Mouse (Mus musculus) kidney, embryonic 14.5 days (tissue): ENCODE measurements around the gene Fhdc1. TPM values are rescaled to one million over a fixed set of nuclear protein-coding genes. Genes with fewer than 3 reads are reported as not detected.
A peak's percentile ranks its signal among the peaks of the same experiment; 100 is the strongest.

ENCODE experiments used
- ATAC-seq: fragments of 200-750 bp; cut with Nextera tagmentation; 2 replicates; pipeline ENCODE4 v1.8.0; 2017; ENCODE audit warnings: moderate number of reproducible peaks, mild to moderate bottlenecking, moderate TSS enrichment, moderate library complexity; ENCODE audit not compliant: low FRiP score, low TSS enrichment
- H3K27ac ChIP-seq: fragments of 300-500 bp; sonication (generic); 2 replicates; pipeline ENCODE4 v1.5.1; 2014; ENCODE audit warnings: low read depth, mild to moderate bottlenecking, low read length, moderate library complexity, mixed read lengths
- H3K27me3 ChIP-seq: fragments of 300-500 bp; sonication (generic); 2 replicates; pipeline ENCODE4 v1.6.1; 2014; ENCODE audit warnings: mild to moderate bottlenecking, low read length; ENCODE audit not compliant: control insufficient read depth, insufficient read depth
- H3K36me3 ChIP-seq: fragments of 300-500 bp; sonication (generic); 2 replicates; pipeline ENCODE4 v1.6.1; 2014; ENCODE audit warnings: low read length, mixed read lengths; ENCODE audit not compliant: control insufficient read depth, insufficient read depth
- H3K4me1 ChIP-seq: fragments of 300-500 bp; sonication (generic); 2 replicates; pipeline ENCODE4 v1.6.1; 2014; ENCODE audit warnings: low read length, mixed read lengths; ENCODE audit not compliant: control insufficient read depth, insufficient read depth
- H3K4me2 ChIP-seq: fragments of 300-500 bp; sonication (generic); replicated peaks from 2 replicates; pipeline ENCODE4 v1.6.1; 2014; ENCODE audit warnings: low read depth, mild to moderate bottlenecking, low read length
- H3K4me3 ChIP-seq: fragments of 300-500 bp; sonication (generic); 2 replicates; pipeline ENCODE4 v1.5.1; 2014; ENCODE audit warnings: mild to moderate bottlenecking, low read length
- H3K9ac ChIP-seq: fragments of 300-500 bp; sonication (generic); 2 replicates; pipeline ENCODE4 v1.6.1; 2014; ENCODE audit warnings: low read depth, mild to moderate bottlenecking, low read length, moderate library complexity
- H3K9me3 ChIP-seq: fragments of 300-500 bp; sonication (generic); 2 replicates; pipeline ENCODE4 v1.6.1; 2016; ENCODE audit warnings: low read length; ENCODE audit not compliant: control insufficient read depth
- WGBS: fragments of 180-500 bp; shearing (Covaris S2); extraction: QIAGEN DNeasy Blood & Tissue Kit; methylation state at CpG from one replicate; pipeline ENCODE4 v1.1.7; 2014; 5-methylcytosine and 5-hydroxymethylcytosine counted together
- polyA plus RNA-seq: library from polyadenylated mRNA; unstranded; fragments of >200 nt; fragmentation: Nextera tagmentation; extraction: Ambion mirVana; gene quantifications from 2 replicates; pipeline ENCODE4 v1.2.1, GENCODE M21; 2014

Fhdc1 gene
- polyA plus RNA-seq, 1 experiment from 2014 or later = 4.4 TPM

GRCm38 (mm10) chr3:84500491-84500890 is 20.3 kb upstream of the Fhdc1 start:
- 83% methylated on average over 10 of the region's 10 CpGs for WGBS
- Histone ChIP-seq H3K4me3 (no peak overlapping the region), H3K4me1 (no peaks in the 10 kb centered on the region), H3K4me2 (no peak overlapping the region), H3K27me3 (no peaks in the 10 kb centered on the region), H3K36me3 (no peaks in the 10 kb centered on the region; the same call in 1 of the 2 replicates), H3K9ac (no peak overlapping the region), H3K27ac (no peak overlapping the region), H3K9me3 (no peaks in the 10 kb centered on the region)
- no peak for ATAC-seq

GRCm38 (mm10) chr3:84497718-84498117 is 17.5 kb upstream of the Fhdc1 start:
- Histone ChIP-seq H3K36me3 (no peaks in the 10 kb centered on the region; the same call in 1 of the 2 replicates), H3K4me1 (no peaks in the 10 kb centered on the region), H3K9me3 (no peaks in the 10 kb centered on the region), H3K27ac (no peak overlapping the region), H3K4me3 (no peak overlapping the region), H3K9ac (no peak overlapping the region), H3K27me3 (no peaks in the 10 kb centered on the region), H3K4me2 (no peak overlapping the region)
- 36% methylated on average over 11 of the region's 11 CpGs for WGBS
- no peak for ATAC-seq

- no peak overlapping the region for H3K4me3 ChIP-seq
- no peaks in the 10 kb centered on the region for H3K27me3 ChIP-seq
- no peak overlapping the region for H3K9ac ChIP-seq
- ATAC-seq = no peak
- H3K4me2 ChIP-seq = no peak overlapping the region
- H3K27ac ChIP-seq = no peak overlapping the region
- H3K9me3 ChIP-seq = no peaks in the 10 kb centered on the region
- H3K4me1 ChIP-seq = no peaks in the 10 kb centered on the region
- no peaks in the 10 kb centered on the region; the same call in 1 of the 2 replicates for H3K36me3 ChIP-seq
- 91% methylated on average over 8 of the region's 8 CpGs for WGBS
Observed at GRCm38 (mm10) chr3:84492657-84493056, 12.4 kb upstream of the Fhdc1 start.

- H3K27me3 ChIP-seq = no peaks in the 10 kb centered on the region
- no peaks in the 10 kb centered on the region for H3K9me3 ChIP-seq
- no peak for ATAC-seq
Observed at GRCm38 (mm10) chr3:84492148-84492547, 11.9 kb upstream of the Fhdc1 start.

GRCm38 (mm10) chr3:84488716-84489115 is 8.5 kb upstream of the Fhdc1 start:
- Histone ChIP-seq H3K9ac (no peak overlapping the region), H3K4me1 (no peaks in the 10 kb centered on the region; the same call in 1 of the 2 replicates), H3K4me2 (no peak overlapping the region), H3K27ac (no peak overlapping the region), H3K36me3 (no peaks in the 10 kb centered on the region), H3K4me3 (no peak overlapping the region), H3K27me3 (no peaks in the 10 kb centered on the region), H3K9me3 (no peaks in the 10 kb centered on the region)
- WGBS = 80% methylated on average over 6 of the region's 6 CpGs
- ATAC-seq = no peak

More at GRCm38 (mm10) chr3:84492148-84492547, 11.9 kb upstream of the Fhdc1 start:
- no peak overlapping the region for H3K9ac ChIP-seq
- no peaks in the 10 kb centered on the region for H3K4me1 ChIP-seq
- H3K4me3 ChIP-seq = no peak overlapping the region
- no peak overlapping the region for H3K27ac ChIP-seq
- 89% methylated on average over 4 of the region's 4 CpGs for WGBS
- no peak overlapping the region for H3K4me2 ChIP-seq
- H3K36me3 ChIP-seq = no peaks in the 10 kb centered on the region; the same call in 1 of the 2 replicates

- H3K9me3 ChIP-seq = no peaks in the 10 kb centered on the region
- H3K4me2 ChIP-seq = no peak overlapping the region
- peaks cover 11% of the 10 kb centered on the region for H3K27me3 ChIP-seq
- WGBS = 75% methylated on average over 3 of the region's 3 CpGs
- no peak overlapping the region for H3K9ac ChIP-seq
- H3K36me3 ChIP-seq = no peaks in the 10 kb centered on the region
- no peak overlapping the region for H3K4me3 ChIP-seq
- H3K4me1 ChIP-seq = peaks cover 2% of the 10 kb centered on the region
- ATAC-seq = no peak
- H3K27ac ChIP-seq = no peak overlapping the region
Observed at GRCm38 (mm10) chr3:84484891-84485290, 4.7 kb upstream of the Fhdc1 start.

GRCm38 (mm10) chr3:84484333-84484732 is 4.1 kb upstream of the Fhdc1 start:
- 71% methylated on average over 4 of the region's 4 CpGs for WGBS
- Histone ChIP-seq H3K9ac (no peak overlapping the region), H3K9me3 (no peaks in the 10 kb centered on the region), H3K27ac (no peak overlapping the region), H3K4me3 (no peak overlapping the region), H3K36me3 (no peaks in the 10 kb centered on the region), H3K4me2 (no peak overlapping the region), H3K4me1 (peaks cover 8% of the 10 kb centered on the region), H3K27me3 (peaks cover 12% of the 10 kb centered on the region)
- ATAC-seq = no peak

- H3K9ac ChIP-seq = no peak overlapping the region
- no peak overlapping the region for H3K27ac ChIP-seq
- 73% methylated on average over 6 of the region's 6 CpGs for WGBS
- no peaks in the 10 kb centered on the region for H3K9me3 ChIP-seq
- no peak for ATAC-seq
- peaks cover 17% of the 10 kb centered on the region for H3K4me1 ChIP-seq
- no peaks in the 10 kb centered on the region for H3K36me3 ChIP-seq
- no peak overlapping the region for H3K4me3 ChIP-seq
- H3K27me3 ChIP-seq = peaks cover 21% of the 10 kb centered on the region
- no peak overlapping the region for H3K4me2 ChIP-seq
Observed at GRCm38 (mm10) chr3:84482121-84482520, 1.9 kb upstream of the Fhdc1 start.

GRCm38 (mm10) chr3:84481104-84481503 is 875 bp upstream of the Fhdc1 start:
- Histone ChIP-seq H3K27ac (no peak overlapping the region), H3K4me3 (peak overlapping the region; percentile 67), H3K4me1 (peaks cover 17% of the 10 kb centered on the region), H3K27me3 (peaks cover 21% of the 10 kb centered on the region), H3K4me2 (peak overlapping the region; percentile 99), H3K9ac (peak overlapping the region; percentile 63; the same call in 1 of the 2 replicates), H3K9me3 (no peaks in the 10 kb centered on the region), H3K36me3 (no peaks in the 10 kb centered on the region)
- no peak for ATAC-seq
- WGBS = 4% methylated on average over 11 of the region's 11 CpGs
